Mouse (Mus musculus) adrenal gland, postnatal 25 days (tissue): ENCODE measurements around the gene Ccnq. TPM values are rescaled to one million over a fixed set of nuclear protein-coding genes. Genes with fewer than 3 reads are reported as not detected.

Experiments
- microRNA-seq, 2 experiments: library from miRNA; unstranded; fragments of <30 nt; microRNA quantifications; one replicate each; pipeline ENCODE4 v1.2.0; 2021
- total RNA-seq: library from RNA; stranded (reverse); gene quantifications from 2 replicates; pipeline ENCODE4 v1.2.3, GENCODE M21; 2021

The Ccnq gene
- total RNA-seq, 1 experiment from 2014 or later: 73.8 TPM

Small RNA genes within 50 kb of the gene (microRNA-seq; reads per million reads assigned to microRNA genes)
- 0 reads per million in 2 experiments for gene Gm23840

Other genes starting within 250 kb of the Ccnq start
- not detected in 2 replicates for gene Sebox, start 248.3 kb downstream of the Ccnq start, total RNA-seq
- 32.1 and 35.9 TPM in 2 replicates for gene Tmem199, start 239.6 kb downstream of the Ccnq start, total RNA-seq
- gene Poldip2, start 239.5 kb downstream of the Ccnq start, total RNA-seq: 155 and 159 TPM in 2 replicates
- 40.6 and 45.9 TPM in 2 replicates for gene Tnfaip1, start 215.4 kb downstream of the Ccnq start, total RNA-seq
- 81.9 and 97.8 TPM in 2 replicates for gene Ift20, start 215.4 kb downstream of the Ccnq start, total RNA-seq
- gene Tmem97, start 201.0 kb downstream of the Ccnq start, total RNA-seq: 63.8 and 70.1 TPM in 2 replicates
- 66.5 and 93.9 TPM in 2 replicates for gene Nlk, start 54.4 kb downstream of the Ccnq start, total RNA-seq
- gene Lyrm9, start 74.9 kb upstream of the Ccnq start, total RNA-seq: 42.8 and 59.0 TPM in 2 replicates
- 2.0 and 2.4 TPM in 2 replicates for gene Nos2, start 169.1 kb upstream of the Ccnq start, total RNA-seq
- gene Lgals9, start 233.2 kb upstream of the Ccnq start, total RNA-seq: 18.5 and 21.8 TPM in 2 replicates